Mouse (Mus musculus): ENCODE measurements around the gene Adamts12. TPM values are rescaled to one million over a fixed set of nuclear protein-coding genes. Genes with fewer than 3 reads are reported as not detected.

Adamts12 gene
- polyA plus RNA-seq, 2 experiments = 8.7 to 10.6 TPM

- no peak for ATAC-seq (ENCODE audit: low FRiP score, low read depth)
- no peak for TF ChIP-seq POLR2A (IDR thresholded peaks at IDR 0.05; ENCODE audit: borderline replicate concordance, extremely low read depth, insufficient read depth, insufficient read length)
Observed at GRCm38 (mm10) chr15:11125361-11125760, 60.8 kb downstream of the Adamts12 start.

GRCm38 (mm10) chr15:11128457-11128856, 63.9 kb downstream of the Adamts12 start:
- TF ChIP-seq POLR2A (IDR thresholded peaks at IDR 0.05; ENCODE audit: borderline replicate concordance, extremely low read depth, insufficient read depth, insufficient read length) = no peak
- no peak overlapping the region for H3K27ac ChIP-seq (replicated peaks; ENCODE audit: low read depth, low read length)
- DNase-seq (ENCODE audit: low spot score) (no peak), ATAC-seq (ENCODE audit: low FRiP score, low read depth) (no peak)
- H3K36me3 ChIP-seq (ENCODE audit: control insufficient read depth, insufficient read depth, low read length) = no peaks in the 10 kb centered on the region
- no peak overlapping the region for H3K4me3 ChIP-seq (replicated peaks; ENCODE audit: low read length)
- H3K9me3 ChIP-seq (ENCODE audit: control insufficient read depth, low read length) = no peaks in the 10 kb centered on the region
- no peaks in the 10 kb centered on the region for H3K27me3 ChIP-seq (ENCODE audit: control insufficient read depth, insufficient read depth, low read length)
- 62% methylated on average over 6 of the region's 6 CpGs for WGBS
- no peak overlapping the region for H3K9ac ChIP-seq (ENCODE audit: low read depth, low read length, severe bottlenecking)
- no peak overlapping the region for H3K4me2 ChIP-seq (replicated peaks; ENCODE audit: low read depth, low read length, severe bottlenecking)
- no peaks in the 10 kb centered on the region for H3K4me1 ChIP-seq (ENCODE audit: control insufficient read depth, insufficient read depth, low read length)

More at GRCm38 (mm10) chr15:11125361-11125760, 60.8 kb downstream of the Adamts12 start:
- no peak for DNase-seq (ENCODE audit: low spot score)
- Histone ChIP-seq H3K9me3 (ENCODE audit: control insufficient read depth, low read length) (no peaks in the 10 kb centered on the region), H3K27me3 (ENCODE audit: control insufficient read depth, insufficient read depth, low read length) (no peaks in the 10 kb centered on the region), H3K4me2 (replicated peaks; ENCODE audit: low read depth, low read length, severe bottlenecking) (no peak overlapping the region), H3K4me1 (ENCODE audit: control insufficient read depth, insufficient read depth, low read length) (no peaks in the 10 kb centered on the region), H3K9ac (ENCODE audit: low read depth, low read length, severe bottlenecking) (no peak overlapping the region), H3K36me3 (ENCODE audit: control insufficient read depth, insufficient read depth, low read length) (no peaks in the 10 kb centered on the region), H3K4me3 (replicated peaks; ENCODE audit: low read length) (no peak overlapping the region), H3K27ac (replicated peaks; ENCODE audit: low read depth, low read length) (no peak overlapping the region)

- TF ChIP-seq POLR2A (IDR thresholded peaks at IDR 0.05; ENCODE audit: borderline replicate concordance, extremely low read depth, insufficient read depth, insufficient read length) = no peak
- no peaks in the 10 kb centered on the region for H3K27me3 ChIP-seq (ENCODE audit: control insufficient read depth, insufficient read depth, low read length)
- no peak overlapping the region for H3K4me2 ChIP-seq (replicated peaks; ENCODE audit: low read depth, low read length, severe bottlenecking)
- H3K36me3 ChIP-seq (ENCODE audit: control insufficient read depth, insufficient read depth, low read length) = no peaks in the 10 kb centered on the region
- DNase-seq (ENCODE audit: low spot score) = no peak
- H3K9me3 ChIP-seq (ENCODE audit: control insufficient read depth, low read length) = no peaks in the 10 kb centered on the region
- no peak overlapping the region for H3K9ac ChIP-seq (ENCODE audit: low read depth, low read length, severe bottlenecking)
- peaks cover 4% of the 10 kb centered on the region; the same call in 1 of the 2 replicates for H3K4me1 ChIP-seq (ENCODE audit: control insufficient read depth, insufficient read depth, low read length)
- H3K4me3 ChIP-seq (replicated peaks; ENCODE audit: low read length) = no peak overlapping the region
- WGBS = 82% methylated on average over 5 of the region's 5 CpGs
- no peak for ATAC-seq (ENCODE audit: low FRiP score, low read depth)
- H3K27ac ChIP-seq (replicated peaks; ENCODE audit: low read depth, low read length) = no peak overlapping the region
Observed at GRCm38 (mm10) chr15:11132586-11133558, 68.3 kb downstream of the Adamts12 start.

- Histone ChIP-seq H3K4me1 (ENCODE audit: control insufficient read depth, insufficient read depth, low read length) (no peaks in the 10 kb centered on the region), H3K9ac (ENCODE audit: low read depth, low read length, severe bottlenecking) (no peak overlapping the region), H3K36me3 (ENCODE audit: control insufficient read depth, insufficient read depth, low read length) (no peaks in the 10 kb centered on the region), H3K4me2 (replicated peaks; ENCODE audit: low read depth, low read length, severe bottlenecking) (no peak overlapping the region), H3K9me3 (ENCODE audit: control insufficient read depth, low read length) (no peaks in the 10 kb centered on the region), H3K4me3 (replicated peaks; ENCODE audit: low read length) (no peak overlapping the region), H3K27me3 (ENCODE audit: control insufficient read depth, insufficient read depth, low read length) (no peaks in the 10 kb centered on the region), H3K27ac (replicated peaks; ENCODE audit: low read depth, low read length) (no peak overlapping the region)
- no peak for TF ChIP-seq POLR2A (IDR thresholded peaks at IDR 0.05; ENCODE audit: borderline replicate concordance, extremely low read depth, insufficient read depth, insufficient read length)
- ATAC-seq (ENCODE audit: low FRiP score, low read depth) (no peak), DNase-seq (ENCODE audit: low spot score) (no peak)
- 61% methylated on average over 3 of the region's 3 CpGs for WGBS
Observed at GRCm38 (mm10) chr15:11145581-11145980, 81.0 kb downstream of the Adamts12 start.

- TF ChIP-seq POLR2A (IDR thresholded peaks at IDR 0.05; ENCODE audit: borderline replicate concordance, extremely low read depth, insufficient read depth, insufficient read length) = no peak
- no peak for ATAC-seq (ENCODE audit: low FRiP score, low read depth)
- H3K9me3 ChIP-seq (ENCODE audit: control insufficient read depth, low read length) = no peaks in the 10 kb centered on the region
- no peak overlapping the region for H3K9ac ChIP-seq (ENCODE audit: low read depth, low read length, severe bottlenecking)
- no peaks in the 10 kb centered on the region for H3K27me3 ChIP-seq (ENCODE audit: control insufficient read depth, insufficient read depth, low read length)
- WGBS = 75% methylated on average over 6 of the region's 6 CpGs
- H3K4me3 ChIP-seq (replicated peaks; ENCODE audit: low read length) = no peak overlapping the region
- H3K4me1 ChIP-seq (ENCODE audit: control insufficient read depth, insufficient read depth, low read length) = no peaks in the 10 kb centered on the region
- no peak overlapping the region for H3K27ac ChIP-seq (replicated peaks; ENCODE audit: low read depth, low read length)
- no peaks in the 10 kb centered on the region for H3K36me3 ChIP-seq (ENCODE audit: control insufficient read depth, insufficient read depth, low read length)
- no peak overlapping the region for H3K4me2 ChIP-seq (replicated peaks; ENCODE audit: low read depth, low read length, severe bottlenecking)
- no peak for DNase-seq (ENCODE audit: low spot score)
Observed at GRCm38 (mm10) chr15:11159386-11159785, 94.8 kb downstream of the Adamts12 start.

Data from limb, embryonic 14.5 days (tissue).